Comparison of ENCODE assay signal across 13 mouse cellular contexts in genomic region chr3:55965723-55966156, GRCm38 (mm10).
DNase-seq lines count a peak whose midpoint lies in the region; ATAC-seq lines count a peak whose summit lies in the region.
"Had no signal": no experiment of that assay in that cellular context is flagged by ENCODE, and none has a peak within 500 bp of the region (broad histone marks: within the 10 kb centered on the region; RNA-seq: fewer than 3 reads in every experiment).

No protein-coding gene starts in this region.

- H3K4me1 ChIP-seq in neural tube, embryonic 12.5 days = no peaks in the 10 kb centered on the region
- H3K4me1 ChIP-seq: embryonic facial prominence, embryonic 13.5 days had no signal

- no peak overlapping the region for H3K4me2 ChIP-seq in neural tube, embryonic 12.5 days (replicated peaks)
- H3K4me2 ChIP-seq: embryonic facial prominence, embryonic 13.5 days had no signal

- H3K36me3 ChIP-seq in neural tube, embryonic 12.5 days = peaks cover 7% of the 10 kb centered on the region; the same call in 1 of the 2 replicates

- no peaks in the 10 kb centered on the region for H3K9me3 ChIP-seq in neural tube, embryonic 12.5 days
- H3K9me3 ChIP-seq: embryonic facial prominence, embryonic 13.5 days had no signal

- WGBS in neural tube, embryonic 12.5 days = 35% methylated on average over 10 of the region's 10 CpGs

- H3K9ac ChIP-seq in neural tube, embryonic 12.5 days = no peak overlapping the region
- H3K9ac ChIP-seq: embryonic facial prominence, embryonic 13.5 days; liver, embryonic 14.5 days had no signal

- H3K27ac ChIP-seq in neural tube, embryonic 12.5 days = no peak overlapping the region
- H3K27ac ChIP-seq: embryonic facial prominence, embryonic 13.5 days; liver, embryonic 14.5 days had no signal

- DNase-seq in cerebellum, adult 9-11 months = no peak
- no peak for DNase-seq in neural tube, embryonic 10.5 days (ENCODE audit: extremely low spot score, low spot score)
- DNase-seq in layer of hippocampus, postnatal 36 days = peak; percentile 19 to 45
- no peak for DNase-seq in right cerebral cortex, postnatal 25 days
- DNase-seq in right cerebral cortex, adult 18-20 months = no peak
- DNase-seq: kidney, adult 2 months; lung, postnatal 36 days had no signal

- no peaks in the 10 kb centered on the region for H3K27me3 ChIP-seq in neural tube, embryonic 12.5 days (replicated peaks)
- H3K27me3 ChIP-seq: embryonic facial prominence, embryonic 13.5 days had no signal

- H3K4me3 ChIP-seq in neural tube, embryonic 12.5 days = no peak overlapping the region
- H3K4me3 ChIP-seq: embryonic facial prominence, embryonic 13.5 days had no signal

- peak; percentile 31; the same call in 1 of the 2 replicates for ATAC-seq in cerebellum, adult (ENCODE audit: insufficient number of reproducible peaks, low FRiP score, low TSS enrichment)
- 0 out of 2 replicates have a peak, but pooled peaks have one; percentile 37 for ATAC-seq in neural tube, embryonic 12.5 days (ENCODE audit: low FRiP score, low read depth)
- ATAC-seq in megakaryocyte-erythroid progenitor cell, adult 5-6 weeks (replicated peaks; ENCODE audit: low FRiP score, low TSS enrichment, poor library complexity, severe bottlenecking) = no peak
- ATAC-seq: activated CD4-positive, CD25-positive, alpha-beta regulatory T cell, adult 4 months had no signal

Comparison
In these comparisons a context has a peak if more than half of its experiments do, and no peak if none do; other contexts are left out.
1. DNase-seq: peak in layer of hippocampus, postnatal 36 days (2 of 2); none in cerebellum, adult 9-11 months (single experiment), neural tube, embryonic 10.5 days (single experiment), right cerebral cortex, postnatal 25 days (single experiment) and right cerebral cortex, adult 18-20 months (single experiment).